Mouse (Mus musculus) intestine, postnatal 0 days (tissue): ENCODE data around the gene Entpd5. TPM values are rescaled to one million over a fixed set of nuclear protein-coding genes. Genes with fewer than 3 reads are reported as not detected.
A peak's percentile ranks its signal among the peaks of the same experiment; 100 is the strongest.

Source experiments
- ATAC-seq: fragments of 200-750 bp; cut with Nextera tagmentation; 2 replicates; pipeline ENCODE4 v1.8.0; 2017; ENCODE audit warnings: mild to moderate bottlenecking, moderate TSS enrichment, moderate library complexity
- H3K27ac ChIP-seq: fragments of 300-500 bp; sonication (generic); 2 replicates; pipeline ENCODE4 v1.5.1; 2014; ENCODE audit warnings: mild to moderate bottlenecking, low read depth, low read length, moderate library complexity
- H3K27me3 ChIP-seq: fragments of 300-500 bp; sonication (generic); replicated peaks from 2 replicates; pipeline ENCODE4 v1.6.1; 2014; ENCODE audit warnings: low read length, mixed read lengths; ENCODE audit not compliant: control insufficient read depth, insufficient read depth
- H3K36me3 ChIP-seq: fragments of 300-500 bp; sonication (generic); 2 replicates; pipeline ENCODE4 v1.6.1; 2014; ENCODE audit warnings: mild to moderate bottlenecking, moderate library complexity; ENCODE audit not compliant: control insufficient read depth, insufficient read depth
- H3K4me1 ChIP-seq: fragments of 300-500 bp; sonication (generic); replicated peaks from 2 replicates; pipeline ENCODE4 v1.6.1; 2014; ENCODE audit warnings: antibody characterized with exemption, low read length, mixed read lengths; ENCODE audit not compliant: control insufficient read depth, insufficient read depth
- H3K4me2 ChIP-seq: fragments of 300-500 bp; sonication (generic); replicated peaks from 2 replicates; pipeline ENCODE4 v1.6.1; 2014; ENCODE audit warnings: low read depth, mild to moderate bottlenecking, moderate library complexity
- H3K4me3 ChIP-seq: fragments of 300-500 bp; sonication (generic); 2 replicates; pipeline ENCODE4 v1.5.1; 2014; ENCODE audit warnings: low read depth, low read length
- H3K9ac ChIP-seq: fragments of 300-500 bp; sonication (generic); 2 replicates; pipeline ENCODE4 v1.6.1; 2014; ENCODE audit warnings: mild to moderate bottlenecking, low read depth, low read length
- H3K9me3 ChIP-seq: fragments of 300-500 bp; sonication (generic); 2 replicates; pipeline ENCODE4 v1.6.1; 2016; ENCODE audit warnings: mixed run types; ENCODE audit not compliant: control insufficient read depth
- CTCF ChIP-seq: sonication (generic); IDR thresholded peaks from 2 replicates; pipeline ENCODE4 v1.5.1; 2016; ENCODE audit warnings: low read depth, mild to moderate bottlenecking, control low read depth, antibody characterized with exemption, moderate library complexity
- WGBS: fragments of 180-500 bp; shearing (Covaris S2); extraction: QIAGEN DNeasy Blood & Tissue Kit; methylation state at CpG from one replicate; pipeline ENCODE4 v1.1.7; 2014; 5-methylcytosine and 5-hydroxymethylcytosine counted together
- polyA plus RNA-seq: library from polyadenylated mRNA; unstranded; fragments of >200 nt; fragmentation: Nextera tagmentation; extraction: Ambion mirVana; gene quantifications from 2 replicates; pipeline ENCODE4 v1.2.1, GENCODE M21; 2015

Gene Entpd5
- polyA plus RNA-seq: 54.4 and 56.5 TPM in 2 replicates

DNA sequence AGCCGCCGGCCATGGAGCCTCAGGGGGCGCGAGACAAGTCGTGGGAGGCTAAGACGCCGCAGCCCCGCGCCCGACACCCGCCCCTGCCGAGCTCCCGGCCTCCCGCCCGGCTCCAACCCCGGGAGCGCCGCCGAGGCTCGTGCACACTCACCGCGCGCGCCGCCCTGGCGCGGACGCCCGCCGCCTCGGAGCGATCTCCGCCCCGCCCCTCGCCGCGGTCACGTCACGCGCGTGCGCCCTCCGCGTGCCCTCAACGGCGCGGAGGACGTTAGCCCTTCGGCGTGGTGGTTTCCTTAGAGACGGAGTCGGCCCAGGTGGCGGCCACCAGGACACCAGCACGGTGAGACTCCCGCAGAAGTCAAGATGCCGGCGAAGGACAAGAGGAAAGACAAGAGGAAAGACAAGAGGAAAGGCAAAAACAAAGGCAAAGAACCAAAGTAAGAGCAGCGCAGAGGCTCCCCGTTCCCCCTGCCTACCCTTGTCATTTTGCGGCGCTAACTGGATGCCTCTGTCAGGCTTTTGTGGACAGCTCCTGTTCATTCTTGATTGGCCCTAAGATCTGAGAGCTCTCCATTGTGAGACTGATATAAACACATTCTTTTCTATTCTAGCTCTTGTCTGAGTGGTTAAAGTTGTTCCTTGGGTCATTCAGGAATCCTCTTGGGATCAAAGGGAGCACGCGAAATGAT is at the start of gene Entpd5, which contains the start of gene Bbof1:
Gene Entpd5, minus strand, starts transcription at position 211 of the 689 bp plus-strand sequence.
Gene Bbof1, plus strand, starts transcription at position 253 of the 689 bp plus-strand sequence.
- Histone ChIP-seq H3K4me1 (no peaks in the 10 kb centered on the region), H3K9me3 (no peaks in the 10 kb centered on the region), H3K27ac (peak within 1 kb of the TSS; percentile 85), H3K27me3 (no peaks in the 10 kb centered on the region), H3K9ac (peak within 1 kb of the TSS; percentile 75), H3K36me3 (no peaks in the 10 kb centered on the region), H3K4me3 (peak within 1 kb of the TSS; percentile 79), H3K4me2 (peak within 1 kb of the TSS; percentile 95)
- 2% methylated on average over 63 of the region's 63 CpGs for WGBS
- TF ChIP-seq CTCF: no peak; the same call in 1 of the 2 replicates
- peak; percentile 92 for ATAC-seq

DNA sequence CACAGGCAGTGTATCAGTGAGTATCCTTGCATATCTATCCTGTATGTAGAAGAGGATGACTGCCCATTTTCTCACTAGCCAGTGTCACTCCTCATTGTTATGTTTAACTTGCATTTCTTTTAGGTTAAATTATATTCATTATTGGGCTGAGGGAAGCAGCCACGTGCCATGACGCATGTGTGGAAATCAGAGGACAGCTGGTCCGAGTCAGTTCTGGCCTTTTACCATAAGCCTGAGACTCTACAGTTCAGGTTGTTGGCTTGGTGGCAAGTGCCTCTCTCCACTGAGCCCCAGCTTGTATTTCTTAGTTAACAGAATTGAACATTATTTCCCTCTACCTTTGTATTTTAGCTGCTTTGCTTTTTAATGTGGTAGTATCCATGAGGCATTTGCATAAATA is 48.1 kb upstream of the Entpd5 start:
- WGBS: 86% methylated on average over 3 of the region's 3 CpGs

DNA sequence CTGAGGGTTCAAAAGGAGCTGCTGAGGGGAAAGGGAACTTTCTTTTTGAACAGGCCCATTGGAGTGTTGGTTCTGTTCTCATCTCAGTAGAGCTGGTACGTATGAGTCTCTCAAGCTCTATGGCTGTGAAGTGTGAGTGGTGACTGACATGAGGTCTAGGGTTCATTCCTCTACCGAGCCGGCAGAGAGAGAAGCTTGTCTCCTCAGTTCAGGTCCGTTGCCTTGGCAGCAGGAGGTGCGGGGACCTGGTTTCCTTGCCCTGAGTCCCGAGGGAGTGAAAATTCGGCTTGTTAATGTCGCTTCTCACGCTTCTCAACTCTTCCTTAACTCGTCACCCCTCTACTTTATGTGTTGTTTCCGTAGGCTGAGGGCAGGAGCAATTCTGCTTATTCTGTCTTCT is 43.0 kb upstream of the Entpd5 start:
- no peak for ATAC-seq
- H3K4me1 ChIP-seq: no peaks in the 10 kb centered on the region
- no peaks in the 10 kb centered on the region for H3K9me3 ChIP-seq
- H3K27me3 ChIP-seq: no peaks in the 10 kb centered on the region
- H3K27ac ChIP-seq: peak overlapping the region; percentile 66
- peak overlapping the region; percentile 84 for H3K4me3 ChIP-seq
- WGBS: 1% methylated on average over 11 of the region's 11 CpGs
- no peak for TF ChIP-seq CTCF
- peak overlapping the region; percentile 68 for H3K9ac ChIP-seq
- H3K36me3 ChIP-seq: 0 out of 2 replicates have a peak, but pooled peaks cover 2% of the 10 kb centered on the region
- H3K4me2 ChIP-seq: peak overlapping the region; percentile 93

More for the DNA sequence above, 48.1 kb upstream of the Entpd5 start:
- Histone ChIP-seq H3K9me3 (no peaks in the 10 kb centered on the region), H3K4me3 (no peak overlapping the region), H3K27ac (no peak overlapping the region), H3K27me3 (no peaks in the 10 kb centered on the region), H3K9ac (no peak overlapping the region), H3K36me3 (peaks cover 26% of the 10 kb centered on the region), H3K4me2 (no peak overlapping the region), H3K4me1 (no peaks in the 10 kb centered on the region)
- no peak for TF ChIP-seq CTCF
- no peak for ATAC-seq

DNA sequence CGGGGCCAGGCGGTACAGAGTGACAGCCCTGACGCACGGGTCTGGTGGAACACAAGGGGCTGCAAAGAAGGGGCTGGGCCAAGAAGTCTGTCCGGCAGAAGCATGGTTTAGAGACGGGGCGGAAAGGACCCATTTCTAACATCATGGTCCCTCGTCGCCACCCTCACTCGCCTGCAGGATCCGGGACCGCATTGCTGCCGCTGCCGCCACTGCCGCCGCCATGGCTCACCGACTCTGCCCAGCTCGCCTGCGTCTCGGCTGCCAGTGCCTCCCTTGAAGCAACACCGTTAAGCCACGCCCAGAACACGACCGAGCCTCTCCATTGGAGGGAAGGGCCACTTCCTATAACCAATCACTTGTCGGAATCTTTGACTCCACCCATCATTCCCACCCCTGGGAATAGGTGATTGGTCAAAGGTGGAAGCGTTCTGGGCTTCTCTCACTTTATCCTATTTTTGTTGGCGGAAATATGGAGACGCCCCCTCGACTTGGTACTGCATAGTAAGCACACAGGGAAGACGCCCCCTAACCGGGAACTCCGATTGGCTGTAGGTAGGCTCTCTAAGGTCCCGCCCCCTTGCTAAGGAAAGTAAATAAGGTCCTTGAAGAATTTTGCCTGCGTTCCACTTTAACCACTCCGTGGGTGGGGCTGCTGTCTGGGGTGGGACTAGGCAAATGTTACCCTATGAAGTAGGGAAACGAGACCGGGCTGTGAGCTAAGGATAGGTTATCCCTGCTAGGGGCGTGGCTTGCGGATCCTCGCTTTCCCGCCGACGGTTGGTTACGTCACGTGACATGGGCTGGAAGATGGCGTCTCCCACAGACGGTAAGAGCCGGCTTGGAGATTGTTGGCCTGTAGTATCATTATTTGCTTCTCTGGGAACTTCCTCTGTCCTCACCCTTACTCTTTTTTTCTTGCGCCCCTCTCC is 42.2 kb upstream of the Entpd5 start, which contains the start of the genes Aldh6a1 and Lin52:
Gene Aldh6a1, minus strand, starts transcription at position 287 of the 929 bp plus-strand sequence.
Gene Lin52, plus strand, starts transcription at position 705 of the 929 bp plus-strand sequence.
- H3K27me3 ChIP-seq: no peaks in the 10 kb centered on the region
- no peaks in the 10 kb centered on the region for H3K36me3 ChIP-seq
- H3K27ac ChIP-seq: peak within 1 kb of the TSS; percentile 66
- H3K9me3 ChIP-seq: no peaks in the 10 kb centered on the region
- peak within 1 kb of the TSS; percentile 68 for H3K9ac ChIP-seq
- WGBS: under 1% methylated on average over 49 of the region's 49 CpGs
- peak within 1 kb of the TSS; percentile 84 for H3K4me3 ChIP-seq
- peak within 1 kb of the TSS; percentile 93 for H3K4me2 ChIP-seq
- peak; percentile 98 for ATAC-seq
- no peak for TF ChIP-seq CTCF
- H3K4me1 ChIP-seq: no peaks in the 10 kb centered on the region

DNA sequence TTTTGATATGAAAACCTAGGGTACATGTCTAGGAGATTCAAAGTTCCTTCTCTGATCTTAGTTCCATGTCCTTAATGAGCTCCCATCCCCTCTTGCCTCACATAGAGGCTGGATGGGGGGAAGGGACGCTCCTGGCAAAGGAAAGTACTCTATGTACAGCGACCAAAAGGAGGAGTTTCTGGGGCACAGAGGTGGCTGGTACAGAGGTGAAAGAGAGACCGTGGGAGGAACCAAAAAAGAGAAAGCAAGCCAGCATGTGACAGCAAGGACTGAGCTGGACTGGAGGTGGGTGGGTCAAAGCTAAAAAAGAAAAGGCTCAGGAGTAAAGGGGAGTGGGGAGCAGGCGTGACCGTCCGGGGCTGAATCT is 41.5 kb upstream of the Entpd5 start:
- no peaks in the 10 kb centered on the region for H3K27me3 ChIP-seq
- no peaks in the 10 kb centered on the region for H3K4me1 ChIP-seq
- H3K36me3 ChIP-seq: no peaks in the 10 kb centered on the region
- H3K4me2 ChIP-seq: peak overlapping the region; percentile 93
- no peaks in the 10 kb centered on the region for H3K9me3 ChIP-seq
- under 1% methylated on average over 6 of the region's 6 CpGs for WGBS
- peak overlapping the region; percentile 84 for H3K4me3 ChIP-seq
- H3K9ac ChIP-seq: peak overlapping the region; percentile 63
- peak overlapping the region; percentile 31 for H3K27ac ChIP-seq
- peak; percentile 10; the same call in 1 of the 2 replicates for ATAC-seq
- no peak for TF ChIP-seq CTCF

DNA sequence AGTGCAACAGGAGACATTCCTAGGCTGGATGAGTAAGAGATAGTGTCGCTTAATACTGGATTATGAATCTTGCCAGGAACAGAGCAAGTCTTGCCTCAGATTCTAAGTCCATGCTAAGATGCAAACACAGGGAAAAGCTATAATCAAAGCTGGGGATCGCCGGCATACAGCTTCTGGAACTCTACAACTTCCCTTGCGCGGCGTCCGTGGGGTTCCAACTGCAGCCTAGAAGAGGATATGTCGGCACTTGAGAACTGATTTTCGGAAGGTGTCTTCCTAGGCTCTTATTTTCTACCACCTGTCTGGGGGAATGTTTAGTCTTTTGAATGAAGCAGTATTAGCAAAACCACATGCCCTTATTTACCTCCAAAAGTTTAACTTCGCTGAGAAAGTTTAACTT is 41.1 kb upstream of the Entpd5 start:
- Histone ChIP-seq H3K4me1 (no peaks in the 10 kb centered on the region), H3K9me3 (no peaks in the 10 kb centered on the region), H3K36me3 (no peaks in the 10 kb centered on the region), H3K27me3 (no peaks in the 10 kb centered on the region), H3K4me3 (peak overlapping the region; percentile 84; the same call in 1 of the 2 replicates), H3K4me2 (peak overlapping the region; percentile 93), H3K27ac (no peak overlapping the region), H3K9ac (0 out of 2 replicates have a peak overlapping the region, but pooled peaks have one; percentile 63)
- WGBS: 50% methylated on average over 10 of the region's 10 CpGs
- no peak for TF ChIP-seq CTCF
- ATAC-seq: no peak
